Mouse (Mus musculus) CH12.LX (cell line): ENCODE measurements at regions not wholly inside any gene's neighbourhood (a gene's known extent, or its start where the extent isn't known, plus 50 kb on each side); places are given as distances from the start of the nearest gene placed in this dataset.

Experiments used
- DNase-seq: peaks from one replicate; pipeline ENCODE4 v3.0.0-alpha.2; 2013; ENCODE audit errors: extremely low read depth
- H3K27ac ChIP-seq: 2 replicates; pipeline ENCODE4 v1.5.1; 2012; ENCODE audit warnings: low read depth, mild to moderate bottlenecking, control low read depth, moderate library complexity; ENCODE audit not compliant: insufficient read depth
- H3K27me3 ChIP-seq: replicated peaks from 2 replicates; pipeline ENCODE3; 2012; ENCODE audit warnings: inconsistent platforms
- H3K36me3 ChIP-seq, 2 experiments: replicated peaks in 1 of 2; 2 replicates each; pipeline versions ENCODE3 to v1.6.1; 2012; ENCODE audit warnings: inconsistent platforms in 1 of 2, low read length in 1 of 2, mild to moderate bottlenecking in 1 of 2, mixed read lengths in 1 of 2, moderate library complexity in 1 of 2; ENCODE audit not compliant: control insufficient read depth in 1 of 2, insufficient read depth in 1 of 2
- H3K4me1 ChIP-seq, 2 experiments: 2 replicates each; pipeline ENCODE4 v1.6.1; 2012; ENCODE audit warnings: inconsistent platforms in 1 of 2, moderate library complexity in 1 of 2; ENCODE audit not compliant: insufficient read depth in 2 of 2, control insufficient read depth in 1 of 2
- H3K4me2 ChIP-seq: 2 replicates; pipeline ENCODE4 v1.6.1; 2012; ENCODE audit warnings: low read depth, mild to moderate bottlenecking, control low read depth; ENCODE audit not compliant: poor library complexity, insufficient read depth, severe bottlenecking
- H3K4me3 ChIP-seq, 3 experiments: fragments of 150-350 bp in 1 of 3; sonication (generic) in 1 of 3; replicated peaks in 1 of 3; 2 replicates each; pipeline versions ENCODE3 to v1.5.1; 2011 to 2012; ENCODE audit warnings: low read depth in 2 of 3, low read length in 2 of 3, mild to moderate bottlenecking in 2 of 3, moderate library complexity in 2 of 3, control low read depth in 1 of 3, improper control_type of control experiment in 1 of 3, inconsistent platforms in 1 of 3, mixed read lengths in 1 of 3; ENCODE audit not compliant: poor library complexity in 1 of 3
- H3K79me2 ChIP-seq: replicated peaks from 2 replicates; pipeline ENCODE4 v1.6.1; 2012; ENCODE audit warnings: mild to moderate bottlenecking, moderate library complexity; ENCODE audit not compliant: control insufficient read depth, poor library complexity, insufficient read depth, severe bottlenecking; ENCODE audit errors: extremely low read depth
- H3K9ac ChIP-seq: 2 replicates; pipeline ENCODE4 v1.6.1; 2012; ENCODE audit warnings: low read depth, mild to moderate bottlenecking, control low read depth, moderate library complexity; ENCODE audit not compliant: insufficient read depth
- H3K9me3 ChIP-seq: replicated peaks from 2 replicates; pipeline ENCODE3; 2012; ENCODE audit warnings: low read length, inconsistent platforms, mixed read lengths
- CTCF ChIP-seq, 2 experiments: IDR thresholded peaks in 1 of 2; conservative IDR thresholded peaks in 1 of 2; 2 replicates each; pipeline ENCODE4 v1.5.1; 2011 to 2012; ENCODE audit warnings: low read depth in 2 of 2, low read length in 2 of 2, improper control_type of control experiment in 1 of 2, inconsistent platforms in 1 of 2, mild to moderate bottlenecking in 1 of 2, moderate library complexity in 1 of 2
- JUN ChIP-seq: IDR thresholded peaks from 2 replicates; pipeline ENCODE4 v1.6.1; 2011; ENCODE audit warnings: low read depth, mild to moderate bottlenecking, low read length, improper control_type of control experiment, moderate library complexity; ENCODE audit not compliant: insufficient read depth
- JUND ChIP-seq: conservative IDR thresholded peaks from 2 replicates; pipeline ENCODE4 v1.6.1; 2011; ENCODE audit warnings: low read depth, low read length, improper control_type of control experiment
- KAT2A ChIP-seq: IDR thresholded peaks from 2 replicates; pipeline ENCODE4 v1.6.1; 2012; ENCODE audit warnings: low read length, improper control_type of control experiment, inconsistent platforms; ENCODE audit not compliant: insufficient replicate concordance
- MAX ChIP-seq: IDR thresholded peaks from 2 replicates; pipeline ENCODE4 v1.6.1; 2011; ENCODE audit warnings: low read length, improper control_type of control experiment
- MEF2A ChIP-seq: IDR thresholded peaks from 2 replicates; pipeline ENCODE4 v1.6.1; 2014; ENCODE audit warnings: low read depth, mild to moderate bottlenecking, inconsistent platforms, low read length, improper control_type of control experiment, borderline replicate concordance
- MYC ChIP-seq: IDR thresholded peaks from 2 replicates; pipeline ENCODE4 v1.6.1; 2011; ENCODE audit warnings: low read depth, mild to moderate bottlenecking, improper control_type of control experiment, low read length
- PAX5 ChIP-seq: IDR thresholded peaks from 2 replicates; pipeline ENCODE4 v1.6.1; 2012; ENCODE audit warnings: low read length, inconsistent platforms, mixed read lengths
- RAD21 ChIP-seq: IDR thresholded peaks from 2 replicates; pipeline ENCODE4 v1.6.1; 2011; ENCODE audit warnings: low read depth, mild to moderate bottlenecking, low read length, improper control_type of control experiment, moderate library complexity
- RCOR1 ChIP-seq: conservative IDR thresholded peaks from 2 replicates; pipeline ENCODE4 v1.6.1; 2012; ENCODE audit warnings: low read depth, mild to moderate bottlenecking, inconsistent platforms, low read length, improper control_type of control experiment
- SIN3A ChIP-seq: IDR thresholded peaks from 2 replicates; pipeline ENCODE4 v1.6.1; 2012; ENCODE audit warnings: low read length, improper control_type of control experiment, inconsistent platforms
- SMC3 ChIP-seq: IDR thresholded peaks from 2 replicates; pipeline ENCODE4 v1.6.1; 2011; ENCODE audit warnings: low read depth, low read length, improper control_type of control experiment
- USF1 ChIP-seq: IDR thresholded peaks from 2 replicates; pipeline ENCODE4 v1.6.1; 2014; ENCODE audit warnings: low read depth, mild to moderate bottlenecking, inconsistent platforms, low read length, improper control_type of control experiment
- USF2 ChIP-seq: conservative IDR thresholded peaks from 2 replicates; pipeline ENCODE4 v1.6.1; 2011; ENCODE audit warnings: low read depth, low read length, improper control_type of control experiment
- ZC3H11A ChIP-seq: IDR thresholded peaks from 2 replicates; pipeline ENCODE4 v1.6.1; 2012; ENCODE audit warnings: low read depth, mild to moderate bottlenecking, inconsistent platforms, low read length, improper control_type of control experiment
- ZKSCAN1 ChIP-seq: IDR thresholded peaks from 2 replicates; pipeline ENCODE4 v1.6.1; 2012; ENCODE audit warnings: low read depth, inconsistent platforms, low read length, improper control_type of control experiment, borderline replicate concordance
- ZNF384 ChIP-seq: IDR thresholded peaks from 2 replicates; pipeline ENCODE4 v1.6.1; 2012; ENCODE audit warnings: low read depth, low read length, improper control_type of control experiment, inconsistent platforms
- dilution Hi-C: fragments of 300-500 bp; cut with MboI; formaldehyde crosslinking; loops from 2 replicates; pipeline ENCODE4 v1.14.3; 2020; ENCODE audit warnings: low sequenced_read_pairs; ENCODE audit not compliant: extremely low pct_unique_long_range_greater_than_20kb, extremely low pct_ligation_motif_present
- in situ Hi-C: fragments of 300-500 bp; cut with MboI; formaldehyde crosslinking; loops from 3 replicates; pipeline ENCODE4 v1.14.3; 2019; ENCODE audit warnings: low sequenced_read_pairs, low pct_ligation_motif_present, low pct_unique_long_range_greater_than_20kb, mixed read lengths

- no peak for DNase-seq
- no peak overlapping the region for H3K4me3 ChIP-seq
- in situ Hi-C loops (no loop called here), dilution Hi-C loops (no loop called here)
- H3K27me3 ChIP-seq, result no peaks in the 10 kb centered on the region
- no peaks in the 10 kb centered on the region for H3K36me3 ChIP-seq
- no peak overlapping the region for H3K4me2 ChIP-seq
- no peaks in the 10 kb centered on the region for H3K9me3 ChIP-seq
- H3K9ac ChIP-seq, result no peak overlapping the region
- H3K4me1 ChIP-seq, result peaks cover 0 to 9% of the 10 kb centered on the region in 2 experiments; a peak in 2 of 4 replicates
- no peaks in the 10 kb centered on the region for H3K79me2 ChIP-seq
- H3K27ac ChIP-seq, result no peak overlapping the region
- TF ChIP-seq MYC (no peak), JUND (no peak), ZKSCAN1 (no peak), KAT2A (no peak), MAX (no peak), PAX5 (no peak), USF1 (no peak), ZNF384 (no peak)
- TF ChIP-seq, all 38 proteins: peak for 0
Observed at GRCm38 (mm10) chr8:86272626-86273025, 307.9 kb downstream of the Abcc12 start.

GRCm38 (mm10) chr8:86271477-86271876 lies 309.0 kb downstream of the Abcc12 start:
- Histone ChIP-seq H3K9ac (no peak overlapping the region), H3K27me3 (no peaks in the 10 kb centered on the region), H3K4me2 (no peak overlapping the region), H3K9me3 (no peaks in the 10 kb centered on the region), H3K79me2 (no peaks in the 10 kb centered on the region), H3K27ac (no peak overlapping the region), H3K4me3 (no peak overlapping the region), H3K4me1 (peaks cover 0 to 9% of the 10 kb centered on the region in 2 experiments; a peak in 2 of 4 replicates), H3K36me3 (no peaks in the 10 kb centered on the region)
- DNase-seq, result no peak
- in situ Hi-C loops (no loop called here), dilution Hi-C loops (no loop called here)
- TF ChIP-seq SMC3, result no peak
- no peak for TF ChIP-seq SIN3A
- no peak for TF ChIP-seq MEF2A
- no peak for TF ChIP-seq KAT2A
- no peak for TF ChIP-seq MYC
- TF ChIP-seq JUN, result no peak
- TF ChIP-seq RAD21, result no peak

- Histone ChIP-seq H3K9me3 (no peaks in the 10 kb centered on the region), H3K27ac (no peak overlapping the region), H3K36me3 (no peaks in the 10 kb centered on the region), H3K9ac (no peak overlapping the region), H3K4me3 (no peak overlapping the region), H3K27me3 (no peaks in the 10 kb centered on the region), H3K79me2 (no peaks in the 10 kb centered on the region), H3K4me1 (no peaks in the 10 kb centered on the region), H3K4me2 (no peak overlapping the region)
- no peak for TF ChIP-seq USF2
- no peak for TF ChIP-seq ZC3H11A
- no peak for TF ChIP-seq RCOR1
- no peak for TF ChIP-seq CTCF (conservative IDR thresholded peaks at IDR 0.05 in 1 of 2, IDR thresholded peaks at IDR 0.05 in 1 of 2; ENCODE audit: low read depth in 2 of 2, low read length in 2 of 2)
- in situ Hi-C loops (no loop called here), dilution Hi-C loops (no loop called here)
- DNase-seq, result no peak
Observed at GRCm38 (mm10) chr8:86258011-86258410, 322.5 kb downstream of the Abcc12 start.
